Mouse (Mus musculus): ENCODE measurements around the gene Glyat.

The Glyat gene

GRCm38 (mm10) chr19:12684638-12685037 lies 51.5 kb downstream of the Glyat start:
- no peak for DNase-seq (ENCODE audit: low spot score in 2 of 2)

- DNase-seq (ENCODE audit: low spot score in 2 of 2), result no peak
Measured at GRCm38 (mm10) chr19:12685231-12685630, 52.1 kb downstream of the Glyat start.

- no peak for DNase-seq (ENCODE audit: low spot score in 2 of 2)
Measured at GRCm38 (mm10) chr19:12695590-12695989, 62.5 kb downstream of the Glyat start, which contains the start of gene Keg1. Gene Keg1 (plus strand): TSS chr19:12695786.

- DNase-seq (ENCODE audit: low spot score in 2 of 2), result no peak
Measured at GRCm38 (mm10) chr19:12696221-12696620, 63.1 kb downstream of the Glyat start.

All from frontal cortex, postnatal 25 days (tissue).